Mouse (Mus musculus) fat pad, adult 2 months (tissue): ENCODE measurements around the gene Ntm.

ENCODE experiments used
- DNase-seq: peaks from one replicate; pipeline ENCODE4 v3.0.0-alpha.2; 2011; ENCODE audit warnings: low read depth, low spot score; ENCODE audit errors: extremely low read depth

Ntm gene

DNA sequence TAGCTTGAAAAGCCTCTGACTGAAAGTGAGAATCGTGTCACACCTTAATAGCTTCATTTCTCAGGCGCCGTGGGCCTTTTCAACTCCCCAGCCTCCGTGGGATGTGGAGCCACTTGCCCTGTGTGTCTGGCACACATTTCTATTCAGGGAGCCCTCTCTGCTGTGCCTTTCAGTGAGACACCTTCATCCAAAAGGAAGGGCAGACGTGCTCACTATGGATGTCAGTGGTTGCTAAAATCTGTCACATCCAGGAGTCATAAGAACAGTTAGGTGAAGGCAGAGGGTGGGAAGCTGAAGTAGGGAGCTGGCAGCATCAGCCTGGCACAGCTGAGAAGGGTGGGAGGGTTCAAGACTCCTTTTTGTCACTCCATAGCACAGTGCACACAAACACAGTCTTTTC, 201.4 kb downstream of the Ntm start:
- DNase-seq = no peak

DNA sequence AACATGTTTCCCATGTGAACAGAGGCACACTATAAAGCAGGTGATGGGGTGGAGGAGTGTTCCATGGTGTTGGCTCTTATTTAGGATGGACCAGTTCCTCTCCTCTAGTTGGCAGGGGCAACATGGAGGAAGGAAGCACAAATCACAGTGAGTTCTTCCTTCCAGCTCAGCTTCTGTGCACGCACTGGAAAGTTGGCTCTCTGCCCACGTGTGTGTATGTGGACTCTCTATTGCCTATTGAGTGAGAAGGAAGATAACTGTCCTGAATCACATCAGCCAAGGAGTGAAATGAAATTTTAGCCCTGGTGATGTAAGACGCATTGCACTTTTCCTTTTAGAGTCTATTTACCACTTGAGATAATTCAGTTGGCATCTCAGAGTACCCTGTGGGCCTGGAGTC, 203.0 kb downstream of the Ntm start:
- no peak for DNase-seq

DNA sequence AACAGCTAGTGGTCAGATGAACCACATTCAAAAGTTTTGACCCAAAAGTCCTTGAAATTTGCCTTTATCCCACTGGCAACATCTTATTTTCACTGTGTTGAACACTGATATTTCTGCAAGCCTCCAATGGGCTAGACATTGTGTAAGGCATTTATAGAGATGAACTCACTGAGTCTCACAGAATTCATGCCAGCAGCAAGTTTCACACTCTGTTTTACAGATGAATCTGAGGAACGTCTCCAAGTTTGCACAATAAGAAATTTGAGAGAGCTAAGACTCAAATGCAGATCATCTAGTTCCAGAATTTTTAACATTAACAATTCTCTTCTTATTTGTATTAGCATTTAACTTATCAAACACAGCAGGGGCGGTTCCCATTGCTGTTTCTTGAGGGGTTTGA, 203.9 kb downstream of the Ntm start:
- DNase-seq = no peak

DNA sequence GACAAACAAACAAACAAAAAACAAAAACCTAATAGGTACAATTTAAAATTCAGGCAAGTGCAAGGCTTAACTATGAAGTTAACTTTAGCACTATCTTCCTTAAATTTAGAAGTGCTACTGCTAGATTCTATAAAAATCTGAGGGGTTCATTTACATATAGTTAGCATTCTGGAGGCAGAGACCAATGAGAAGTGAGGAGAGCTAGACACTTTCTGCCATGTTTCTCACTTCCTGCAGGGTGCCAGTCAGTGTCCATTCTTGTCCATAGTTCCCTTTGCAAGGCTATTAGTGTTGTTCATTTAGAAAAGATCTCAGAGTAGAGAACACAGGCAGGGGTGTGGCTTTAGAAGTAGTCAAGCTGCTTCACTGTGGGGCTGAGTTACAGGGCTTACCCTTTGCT, 208.6 kb downstream of the Ntm start:
- DNase-seq = no peak

DNA sequence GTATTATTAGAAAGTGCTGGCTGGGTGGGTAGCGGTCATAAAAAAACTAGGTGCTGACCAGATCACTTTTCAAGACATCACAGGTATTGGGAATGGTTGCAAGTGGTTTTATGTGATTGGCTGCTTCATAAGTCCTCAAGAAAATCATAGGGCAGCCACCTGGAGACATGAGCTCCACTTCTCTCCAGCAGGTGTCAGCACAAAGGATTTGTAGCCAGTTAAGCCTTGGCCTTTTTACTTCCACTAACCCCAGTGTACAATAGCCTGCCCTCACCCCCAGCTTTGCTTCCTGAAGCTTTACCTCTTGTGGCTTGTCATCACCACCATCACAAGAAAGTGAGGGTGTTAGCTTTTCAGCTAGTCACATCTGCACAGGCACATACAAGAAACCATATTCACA, 211.5 kb downstream of the Ntm start:
- DNase-seq = no peak

DNA sequence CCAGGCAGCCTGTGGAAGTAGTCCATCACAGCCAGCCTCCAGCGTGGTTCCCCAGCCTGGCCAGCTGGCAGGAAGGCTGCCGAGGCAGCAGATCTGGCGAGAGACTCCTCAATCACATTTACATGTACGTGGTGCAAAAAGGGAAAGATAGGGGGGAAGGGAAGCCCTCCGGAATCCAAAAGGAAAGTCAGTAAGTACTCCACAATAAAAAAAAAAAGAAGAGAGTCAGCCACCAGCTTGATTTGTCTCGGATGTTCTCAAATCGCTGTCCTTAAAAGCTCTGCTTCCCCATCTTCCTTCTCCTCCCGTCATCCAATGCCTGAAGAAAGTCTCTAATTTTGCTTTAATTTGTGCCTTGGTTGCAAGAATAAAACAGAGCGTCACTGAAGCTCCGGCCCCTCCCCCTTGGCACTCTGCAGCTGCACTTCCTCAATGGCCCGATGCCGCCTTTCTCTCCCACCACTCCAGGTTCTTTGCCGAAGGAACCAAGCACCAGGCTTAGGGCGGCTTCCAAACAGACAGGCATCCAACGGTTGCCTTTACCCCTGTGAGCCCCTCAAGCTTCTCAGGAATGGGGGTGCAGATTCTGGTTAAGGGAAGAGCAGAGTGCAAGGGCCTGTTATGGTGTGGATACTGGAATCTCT, 212.4 kb downstream of the Ntm start:
- DNase-seq = no peak

DNA sequence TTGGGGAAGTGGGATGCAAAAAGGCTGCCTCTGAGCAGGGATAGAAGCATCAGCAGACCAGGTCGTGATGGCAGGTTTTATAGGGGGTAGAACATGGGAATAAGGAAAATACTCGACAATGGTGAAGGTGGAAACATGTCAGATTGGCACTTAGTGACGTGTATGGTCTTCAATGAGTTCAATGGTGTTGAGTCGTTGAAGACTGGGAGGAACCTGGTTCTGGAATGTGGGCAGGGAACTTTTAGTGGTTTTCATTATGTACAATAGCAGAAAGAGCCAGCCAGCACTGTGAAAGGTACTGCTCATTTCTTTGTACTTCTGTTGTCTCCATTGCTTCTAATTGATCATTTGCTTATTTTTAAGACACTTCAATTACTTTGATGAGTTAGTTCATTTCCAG, 214.9 kb downstream of the Ntm start:
- DNase-seq = no peak

DNA sequence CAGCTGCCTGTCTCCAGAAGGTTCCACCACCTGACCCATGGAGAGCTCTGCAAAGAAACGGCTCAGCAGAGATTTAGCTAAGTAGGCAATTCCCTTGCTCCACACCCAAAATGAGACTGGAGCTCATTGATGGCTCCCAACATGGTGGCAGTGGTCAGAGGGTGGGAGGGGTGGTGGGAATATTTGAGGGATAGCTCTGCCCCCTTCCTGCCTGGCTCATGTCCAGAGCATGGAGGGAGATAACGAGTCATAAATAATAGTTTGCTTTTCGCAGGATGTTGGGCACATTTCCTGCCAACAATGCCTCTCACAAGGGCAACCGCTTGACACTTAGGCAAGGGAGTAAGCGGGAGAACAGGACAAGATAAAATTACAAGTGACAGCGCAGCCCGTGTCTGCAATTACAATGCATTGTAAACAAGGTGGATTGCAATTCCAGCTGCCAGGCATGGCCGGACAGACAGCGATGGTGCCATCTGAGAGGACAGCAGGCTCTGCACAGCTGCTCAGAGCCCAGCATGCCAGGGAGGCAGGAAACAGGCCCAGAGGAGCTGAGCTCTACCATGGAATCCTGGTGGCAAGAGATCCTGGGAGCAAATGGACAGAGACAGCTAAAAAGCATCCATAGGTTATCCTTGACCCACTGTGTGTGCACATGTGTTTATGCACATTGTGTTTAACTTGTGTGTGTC, 224.0 kb downstream of the Ntm start:
- DNase-seq = no peak

DNA sequence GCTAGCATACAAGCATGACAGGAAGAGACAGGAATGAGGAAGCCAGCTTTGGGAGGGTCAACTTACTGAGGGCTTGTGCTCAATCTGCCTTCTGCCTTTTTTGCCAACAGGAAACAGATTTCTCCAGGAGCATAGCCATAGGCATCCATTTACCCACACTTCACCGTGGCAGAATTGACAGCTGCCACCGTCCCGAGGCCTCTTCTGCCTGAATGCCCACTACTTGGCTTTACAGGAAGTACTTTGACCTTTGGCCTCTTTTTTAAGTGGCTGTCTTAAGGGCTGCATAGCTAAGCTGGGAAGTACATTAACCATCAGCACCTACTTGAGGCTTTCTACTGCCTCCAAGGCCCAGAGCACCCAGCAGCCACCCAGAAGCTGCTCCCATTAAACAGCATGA, 226.9 kb downstream of the Ntm start:
- DNase-seq = no peak

DNA sequence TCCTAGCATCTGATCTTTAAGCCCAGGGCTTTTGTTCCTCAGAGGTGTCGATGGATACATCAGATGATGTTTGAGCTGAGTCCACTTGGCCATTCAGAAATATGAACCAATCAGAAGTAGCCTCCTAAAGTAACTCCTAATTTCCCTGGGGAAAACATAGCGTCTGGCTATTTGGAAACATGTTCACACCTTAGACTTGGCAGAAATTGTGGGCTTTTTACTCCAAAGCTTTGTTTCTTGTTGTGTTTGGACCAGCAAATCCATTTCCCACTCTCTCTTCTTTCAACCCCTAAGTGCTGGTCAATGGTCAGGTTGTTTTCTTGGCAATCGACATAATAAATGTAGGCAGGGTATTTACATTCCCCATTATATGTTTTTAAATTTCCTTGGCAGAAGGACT, 230.0 kb downstream of the Ntm start:
- DNase-seq = no peak

DNA sequence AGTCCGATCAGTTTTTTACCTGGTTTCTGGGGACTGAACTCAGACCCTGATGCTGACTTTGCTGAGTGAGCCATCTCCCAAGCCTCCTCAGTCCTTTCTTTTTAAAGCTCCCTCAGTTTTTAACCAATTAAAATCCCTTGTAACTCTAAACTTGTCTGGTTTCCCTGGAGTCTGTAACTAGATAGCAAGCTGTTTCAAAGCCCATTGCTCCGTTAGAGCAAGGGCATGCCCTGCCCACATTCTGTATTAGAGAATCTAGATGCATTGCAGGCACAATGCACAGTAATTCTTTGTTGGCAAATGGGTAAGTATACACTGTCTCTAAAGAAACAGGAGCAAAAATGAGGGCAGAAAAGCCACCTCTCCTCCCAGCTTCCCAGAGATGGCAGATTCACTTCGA, 231.3 kb downstream of the Ntm start:
- DNase-seq = no peak

DNA sequence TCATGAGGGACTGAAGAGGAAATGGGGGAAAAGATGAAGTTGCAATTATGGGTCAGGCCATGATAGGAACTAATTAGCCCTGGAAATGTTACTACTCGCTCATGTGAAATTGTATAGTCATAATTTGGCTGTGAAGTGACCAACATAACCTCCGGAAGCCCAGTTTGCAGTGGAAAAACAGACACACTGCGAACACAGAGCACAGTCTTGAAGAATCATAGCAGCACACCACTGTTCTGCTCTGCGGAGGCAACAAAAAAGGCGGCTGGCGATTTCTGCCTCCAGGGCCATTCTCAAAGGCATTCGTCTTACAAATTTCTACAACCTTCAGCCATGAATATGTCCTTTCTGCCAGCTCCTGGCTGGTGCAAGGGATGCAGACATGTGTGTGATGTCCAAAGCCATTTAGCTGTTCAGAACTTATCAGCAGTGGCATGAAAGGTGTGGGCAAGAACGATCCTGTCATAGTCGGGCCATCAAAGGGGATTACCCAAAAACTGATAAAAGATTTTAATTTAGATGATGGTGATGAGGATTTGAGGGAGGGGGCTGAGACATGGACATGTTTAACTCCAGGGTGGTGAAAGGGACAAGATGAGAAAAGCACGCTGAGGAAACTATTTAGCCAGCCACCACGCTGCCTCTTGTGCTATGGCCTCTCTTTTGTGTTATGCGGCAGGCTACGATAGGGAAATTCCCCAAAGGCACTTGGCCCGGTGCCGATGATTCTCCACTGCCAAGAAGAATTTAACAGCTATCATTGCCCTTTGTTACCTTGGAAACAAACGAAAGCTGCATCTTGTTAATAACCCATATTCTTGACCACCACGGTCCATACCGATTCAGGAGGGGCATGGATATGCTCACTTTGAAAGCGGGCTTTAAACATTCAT, 235.2 kb downstream of the Ntm start:
- DNase-seq = no peak

DNA sequence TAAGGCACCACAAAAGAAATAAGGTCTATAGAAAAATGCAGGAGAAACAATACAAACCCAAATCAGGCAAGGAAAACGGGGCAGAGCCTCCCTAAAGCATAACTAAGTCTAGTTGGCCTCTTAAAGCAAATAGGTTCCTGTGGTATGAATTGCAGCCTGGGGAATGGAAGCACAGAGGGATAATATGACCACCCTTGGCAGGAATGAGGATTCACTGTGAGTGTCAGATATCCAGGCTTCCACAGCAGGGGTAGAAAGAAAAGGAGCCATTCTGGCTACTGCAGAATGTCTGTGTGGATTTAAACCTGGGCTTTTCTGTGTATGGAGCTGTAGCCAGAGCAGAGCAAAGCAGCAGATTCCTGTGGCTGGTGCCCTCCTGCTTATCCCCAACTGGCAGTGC, 241.5 kb downstream of the Ntm start:
- DNase-seq = no peak

DNA sequence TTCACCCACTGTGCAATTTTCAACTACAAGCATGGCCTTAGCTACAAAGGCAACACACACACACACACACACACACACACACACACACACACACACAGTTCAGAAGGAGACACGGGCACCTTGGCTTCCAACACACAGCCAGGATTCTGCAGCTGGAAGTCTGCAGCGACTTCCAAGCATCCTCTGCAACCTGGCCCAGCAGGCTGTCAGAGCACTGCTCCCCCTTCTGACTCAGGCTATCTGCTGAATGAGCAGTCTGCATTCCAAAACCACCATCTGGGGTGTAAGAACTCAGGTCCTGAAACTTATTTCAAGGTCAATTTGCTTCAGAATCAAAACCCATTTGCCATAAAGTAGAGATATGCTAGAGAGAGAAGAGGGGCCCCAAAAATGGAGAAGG, 246.1 kb downstream of the Ntm start:
- DNase-seq = no peak

DNA sequence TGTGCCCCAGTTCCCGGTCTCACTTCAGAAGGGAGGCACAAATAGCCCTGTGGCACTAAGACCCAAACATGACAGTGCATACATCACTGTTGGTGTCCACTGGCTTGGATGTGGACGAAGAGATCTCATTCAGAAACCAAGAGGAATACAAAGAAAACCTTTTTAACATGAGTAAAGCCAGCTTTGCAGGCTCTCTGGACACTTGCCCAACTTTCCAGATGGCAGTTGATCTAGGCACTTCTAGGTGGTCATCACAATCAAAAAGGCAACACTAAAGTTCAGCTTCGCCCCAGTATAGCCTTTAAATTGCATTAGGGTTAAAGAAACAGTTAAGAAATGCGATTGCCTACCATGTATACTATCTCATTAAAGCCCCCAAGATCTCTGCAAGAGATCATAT, 264.7 kb downstream of the Ntm start:
- no peak for DNase-seq

DNA sequence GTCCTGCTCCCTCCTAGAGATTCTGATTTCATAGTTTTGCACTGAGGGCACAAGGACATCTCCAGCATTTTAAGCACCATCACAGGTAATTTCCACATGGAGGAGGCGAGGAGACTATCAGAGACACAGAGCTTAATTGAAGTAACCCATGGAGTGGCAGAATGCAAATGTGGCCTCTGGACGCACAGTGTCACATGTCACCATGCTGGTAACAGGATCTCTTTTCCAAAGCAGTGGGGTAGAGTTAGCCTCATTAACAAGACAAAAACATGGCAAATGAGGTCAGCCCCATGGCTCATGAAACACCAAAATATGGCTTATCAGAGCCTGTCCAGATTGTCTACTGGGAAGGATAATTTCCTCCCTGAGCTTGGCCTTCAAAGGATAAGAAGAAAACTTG, 268.8 kb downstream of the Ntm start:
- no peak for DNase-seq

DNA sequence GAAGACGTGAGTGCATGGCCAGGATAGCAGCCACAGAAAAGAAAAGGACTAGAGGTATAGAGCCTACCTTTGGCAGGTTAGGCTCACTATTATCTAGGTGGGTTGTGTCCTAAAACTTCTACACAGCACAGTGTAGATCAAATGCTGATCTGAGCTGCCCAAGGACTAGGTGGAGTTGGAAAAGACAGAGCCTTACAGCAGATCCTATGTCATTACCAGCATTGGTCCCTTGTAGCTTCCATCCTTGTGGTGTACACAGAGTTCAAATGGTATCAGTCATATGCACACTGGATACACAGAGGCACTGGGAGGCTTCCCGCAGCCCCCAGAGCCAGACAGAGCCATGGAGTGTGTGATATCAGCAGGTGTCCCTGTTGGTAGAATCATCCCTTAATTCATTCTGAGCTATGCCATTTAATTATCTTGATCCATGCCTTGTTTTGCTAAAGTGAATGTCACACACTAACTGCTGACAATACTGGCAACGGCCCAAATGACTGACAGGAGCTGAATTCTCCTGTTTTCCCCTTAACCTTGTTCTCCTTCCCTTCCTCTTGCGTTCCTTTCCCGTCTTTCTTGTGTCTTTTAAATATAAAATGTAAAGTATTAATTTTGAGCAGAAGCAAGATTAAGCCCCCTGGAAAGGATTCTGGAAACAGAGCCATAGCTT, 271.6 kb downstream of the Ntm start:
- DNase-seq = no peak

DNA sequence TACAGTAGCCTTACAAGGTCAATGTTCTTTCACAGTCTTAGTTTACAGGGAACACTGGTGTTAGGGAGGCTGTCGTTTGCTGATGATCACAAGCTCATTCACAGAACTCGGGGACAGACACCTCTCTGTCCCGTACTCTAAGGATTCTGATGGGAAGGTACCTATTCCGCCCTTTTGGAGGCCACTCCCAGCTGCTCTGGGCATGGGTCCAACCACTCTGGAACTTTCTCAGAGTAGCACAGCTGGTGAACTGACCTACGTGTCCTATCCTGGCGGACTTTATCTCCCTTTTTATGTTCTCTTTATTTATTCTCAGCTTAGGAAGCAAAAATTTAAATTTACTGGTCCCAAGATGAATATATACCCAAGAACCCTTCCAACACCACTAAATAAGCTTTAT, 280.7 kb downstream of the Ntm start:
- DNase-seq = no peak

DNA sequence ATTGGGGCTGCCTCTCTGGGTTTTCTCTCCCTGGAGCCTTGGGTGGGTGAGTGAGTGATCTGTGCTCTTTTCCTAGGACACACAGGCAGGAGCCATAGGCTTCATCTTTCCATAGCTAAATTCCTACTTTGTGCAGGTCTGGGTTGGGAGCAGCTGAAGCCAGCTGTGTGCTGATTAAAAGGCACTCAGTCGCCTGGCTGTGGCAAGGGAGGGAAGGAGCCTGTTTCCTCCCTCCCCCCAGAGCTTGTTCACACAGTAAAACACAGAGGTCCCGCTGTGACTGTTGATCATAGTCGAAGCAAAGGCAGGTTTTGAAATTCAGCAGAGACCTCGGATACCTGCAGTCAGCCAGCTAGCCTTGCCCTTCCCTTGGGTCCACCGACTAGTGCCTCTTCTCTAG, 282.3 kb downstream of the Ntm start:
- no peak for DNase-seq

DNA sequence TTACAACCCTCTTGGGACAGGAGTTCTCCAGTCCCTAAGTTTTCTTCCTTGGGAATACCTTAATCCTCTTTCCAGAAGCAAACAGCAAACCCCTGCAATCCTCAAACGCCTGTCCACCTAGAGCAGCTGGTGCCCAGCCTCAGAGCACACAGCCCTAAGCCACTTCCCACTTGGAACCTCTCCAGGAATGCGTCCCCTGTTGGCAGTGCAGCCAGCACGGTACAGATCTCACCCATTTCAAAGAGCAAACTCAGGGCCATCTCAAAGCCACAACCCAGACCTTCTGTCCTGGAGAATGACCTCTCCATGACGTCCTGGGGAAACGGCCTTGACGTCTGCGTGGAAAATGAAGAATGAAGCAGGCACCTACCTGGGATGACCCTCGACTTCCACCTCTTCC, 289.0 kb downstream of the Ntm start:
- DNase-seq = no peak

DNA sequence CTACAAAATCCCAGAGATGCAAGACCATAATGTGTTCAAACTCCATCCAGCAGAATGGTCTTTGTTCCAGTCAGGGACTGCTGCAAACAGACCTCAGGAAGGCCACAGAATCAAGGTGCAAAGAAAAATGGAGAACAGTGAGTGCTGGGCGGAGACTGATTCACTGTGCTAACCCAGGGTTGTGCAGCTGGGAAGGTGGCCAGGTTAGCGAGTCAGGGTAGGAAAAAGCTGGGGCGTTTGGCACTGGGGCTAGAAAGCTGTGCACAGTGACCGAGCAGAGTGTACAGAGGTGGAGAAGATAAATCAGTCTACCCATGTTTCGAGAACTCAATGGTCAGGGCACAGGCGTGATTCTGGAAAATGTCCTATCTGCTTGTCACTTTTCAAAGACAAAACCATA, 291.1 kb downstream of the Ntm start:
- DNase-seq = no peak

DNA sequence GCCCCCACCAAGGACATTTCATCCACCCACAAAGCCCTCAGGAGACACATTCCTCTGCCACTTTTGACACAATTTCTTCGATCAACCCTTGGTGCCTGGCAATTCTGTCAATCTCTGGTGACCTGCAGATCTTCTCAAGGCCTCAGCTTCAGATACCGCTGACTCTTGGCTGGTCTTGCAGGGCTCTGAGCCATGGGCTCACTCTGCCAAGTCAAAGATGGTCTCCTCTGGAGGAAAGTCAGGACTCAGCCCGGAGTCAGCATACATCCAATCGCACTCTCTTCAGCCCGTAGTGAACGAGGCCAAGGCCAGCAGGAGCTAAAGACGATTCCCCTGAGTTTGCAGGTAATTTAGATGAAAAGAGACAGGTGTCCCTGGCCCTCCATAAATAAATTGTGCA, 299.7 kb downstream of the Ntm start:
- no peak for DNase-seq
